Mouse (Mus musculus) urinary bladder, postnatal 10 days (tissue): Measurements from ENCODE around the gene Stpg2.
A peak's percentile ranks its signal among the peaks of the same experiment; 100 is the strongest.
"Not testable (repeated sequence)": the region's sequence is repeated elsewhere in the genome, so short reads cannot be mapped to it uniquely, and the experiment has no call there.

Experiments
- DNase-seq: peaks from one replicate; pipeline ENCODE4 v3.0.0; 2022; ENCODE audit warnings: low spot score

The Stpg2 gene

DNA sequence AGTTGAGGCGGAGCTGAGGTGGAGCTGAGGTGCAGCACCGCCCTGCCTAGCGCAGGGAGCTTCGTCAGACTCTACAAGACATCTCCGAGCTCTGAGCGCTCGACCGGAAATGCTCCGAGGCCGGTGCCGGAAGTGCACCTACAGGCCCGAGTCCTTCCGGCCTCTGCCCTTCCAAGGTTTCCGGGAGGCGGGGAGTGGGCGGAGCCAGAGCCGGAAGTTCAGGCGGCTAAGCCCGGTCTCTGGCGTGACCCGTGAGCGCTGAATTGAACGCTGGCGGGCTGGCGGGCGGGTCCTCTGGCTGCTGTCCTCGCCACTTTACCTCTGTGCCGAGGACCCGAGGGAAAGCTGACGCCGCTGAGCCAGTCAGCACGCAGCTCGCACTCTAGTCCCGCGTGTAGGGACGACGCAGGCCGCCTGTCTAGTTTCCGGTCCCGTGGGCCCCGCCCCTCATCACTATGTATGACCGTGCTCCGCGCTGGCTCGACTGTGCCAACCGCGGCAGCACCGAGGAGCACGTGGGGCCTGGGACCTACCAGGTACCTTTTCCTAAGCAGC, at the start of gene Stpg2:
Gene Stpg2, plus strand, starts transcription at position 251 of the 555 bp plus-strand sequence.
- peak; percentile 67 for DNase-seq

DNA sequence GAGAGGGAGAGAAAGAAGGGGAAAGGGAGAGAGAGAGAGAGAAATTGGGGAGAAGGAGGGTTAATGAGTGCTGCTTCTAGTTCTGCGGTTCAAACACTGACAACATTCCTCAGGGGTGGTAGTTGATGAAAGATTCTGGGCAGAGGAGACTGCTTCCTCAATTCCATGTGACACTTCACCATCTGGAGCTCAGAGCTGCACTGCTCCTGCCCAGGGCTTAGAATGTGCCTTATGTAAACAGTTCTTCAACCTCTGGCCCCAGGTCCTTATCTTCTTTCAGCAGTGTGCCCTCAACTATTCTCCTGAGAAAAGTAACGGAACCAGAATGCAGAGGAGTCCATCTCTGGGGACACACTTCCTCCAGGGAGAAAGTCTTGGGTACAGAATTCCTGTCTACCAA, 43.3 kb upstream of the Stpg2 start:
- DNase-seq, result no peak

DNA sequence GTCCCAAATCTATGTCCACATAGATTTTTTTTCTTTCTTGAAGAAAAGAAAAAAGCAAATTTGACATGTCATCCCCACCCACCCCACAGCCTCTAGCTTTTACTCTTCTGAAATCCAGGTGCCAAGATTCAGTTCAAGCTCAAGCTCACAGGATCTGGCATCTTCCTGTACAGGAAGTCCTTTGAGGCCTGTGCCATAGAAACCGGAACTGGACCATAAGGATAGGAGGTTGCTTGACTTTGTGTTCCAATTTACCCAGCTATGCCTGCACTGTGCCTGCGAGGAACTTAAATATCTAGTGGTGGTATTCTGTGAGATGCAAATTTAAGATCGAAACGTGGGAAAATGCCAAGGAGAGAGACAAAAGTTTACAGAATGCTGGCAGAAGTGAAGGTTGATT, 42.8 kb upstream of the Stpg2 start:
- no peak for DNase-seq

GRCm38 (mm10) chr3:139168510-139169269, 36.8 kb upstream of the Stpg2 start:
- DNase-seq, result no peak

DNA sequence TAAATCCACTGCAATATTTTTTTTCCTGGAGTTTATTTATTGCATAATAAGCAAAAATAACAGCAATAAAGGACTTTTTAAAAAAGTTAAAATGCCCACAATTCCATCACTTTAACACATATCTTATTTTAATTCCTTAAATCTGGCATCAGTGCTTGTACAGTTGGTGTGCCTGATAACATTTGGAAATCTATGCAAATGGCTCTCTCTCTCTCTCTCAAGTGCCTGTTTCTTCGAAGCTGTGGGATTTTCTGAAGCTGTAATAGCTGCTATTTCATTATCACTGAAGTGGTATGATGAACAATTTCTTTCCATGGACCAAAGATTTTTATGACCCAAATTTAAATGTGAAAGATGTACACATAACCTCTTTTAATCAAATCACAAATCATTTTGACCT, 35.8 kb upstream of the Stpg2 start:
- DNase-seq, result no peak

DNA sequence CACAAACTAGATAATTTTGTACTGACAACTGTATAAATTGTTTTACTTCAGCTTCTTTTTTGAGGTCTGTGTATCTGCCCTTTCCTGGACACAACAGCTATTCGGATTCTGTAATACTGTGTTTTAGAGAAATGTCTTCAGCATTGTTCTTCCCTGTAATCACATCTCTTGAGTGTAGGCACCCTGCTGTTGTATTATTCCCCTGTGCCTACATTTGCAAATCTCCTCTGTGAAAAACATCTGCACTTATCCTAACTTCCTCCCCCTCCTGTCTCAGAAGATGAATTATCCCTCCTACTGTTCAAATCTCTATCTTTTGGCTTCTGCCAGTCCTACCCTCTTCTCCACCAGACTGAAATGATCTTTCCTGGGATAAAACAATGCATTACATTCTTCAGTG, 28.6 kb upstream of the Stpg2 start:
- no peak for DNase-seq

DNA sequence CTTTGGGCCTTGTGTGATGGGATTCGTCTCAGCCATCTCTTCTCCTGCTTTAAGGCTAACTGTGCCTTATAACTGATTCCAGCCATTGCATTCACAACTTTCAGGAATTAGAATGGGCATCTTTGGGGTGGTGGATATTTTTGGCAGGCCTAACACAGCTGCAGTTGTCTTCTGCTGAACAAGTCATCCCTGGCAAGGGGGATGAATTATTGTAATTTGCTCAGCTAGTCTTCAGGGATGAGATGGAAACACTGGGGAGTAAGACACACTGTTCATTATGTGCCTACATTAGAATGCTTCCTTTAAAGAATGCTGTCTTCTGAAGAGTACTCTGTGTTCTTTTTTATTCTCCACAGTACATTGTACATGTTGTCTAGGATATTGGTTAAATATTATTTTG, 14.0 kb upstream of the Stpg2 start:
- DNase-seq, result no peak

DNA sequence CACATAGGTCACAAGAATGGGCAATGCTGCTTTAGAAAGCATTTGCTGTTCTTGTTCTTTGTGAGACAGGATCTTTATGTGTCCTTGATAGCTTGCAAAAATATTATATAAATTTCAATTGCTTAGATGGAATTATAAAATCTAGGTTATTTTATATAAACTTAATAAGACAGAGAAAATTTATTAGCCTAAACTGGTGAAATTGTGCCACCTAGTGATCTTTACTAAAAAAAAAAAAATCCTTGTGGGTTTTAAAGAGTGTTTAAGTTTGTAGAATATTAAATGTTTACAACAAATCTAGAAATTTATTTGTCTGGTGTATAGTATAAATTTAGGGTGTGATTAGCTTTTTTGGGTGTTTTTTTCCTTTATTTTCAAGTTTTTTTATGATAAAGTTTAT, 11.6 kb upstream of the Stpg2 start:
- DNase-seq, result no peak

GRCm38 (mm10) chr3:139198412-139198811, 7.1 kb upstream of the Stpg2 start:
- DNase-seq, result no peak

DNA sequence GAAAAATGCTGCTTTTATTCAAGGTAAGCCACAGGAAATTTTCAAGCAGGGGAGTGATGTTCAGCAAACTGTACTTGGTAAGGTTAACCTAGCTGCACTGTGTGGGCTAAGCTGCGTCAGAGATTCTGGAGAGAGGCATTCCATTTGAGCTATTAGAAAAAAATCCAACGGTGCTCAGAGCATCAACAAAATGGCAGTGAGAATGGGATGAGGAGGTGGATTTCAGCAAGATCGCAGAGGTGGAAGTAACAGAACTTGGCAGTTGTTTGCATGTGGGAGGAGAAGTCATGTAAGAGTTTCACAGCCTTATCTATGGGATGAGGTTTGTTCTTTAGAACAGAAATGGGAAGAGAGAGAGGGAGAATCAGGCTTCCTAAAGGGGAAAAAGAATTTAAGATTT, 5.2 kb upstream of the Stpg2 start:
- DNase-seq, result no peak

DNA sequence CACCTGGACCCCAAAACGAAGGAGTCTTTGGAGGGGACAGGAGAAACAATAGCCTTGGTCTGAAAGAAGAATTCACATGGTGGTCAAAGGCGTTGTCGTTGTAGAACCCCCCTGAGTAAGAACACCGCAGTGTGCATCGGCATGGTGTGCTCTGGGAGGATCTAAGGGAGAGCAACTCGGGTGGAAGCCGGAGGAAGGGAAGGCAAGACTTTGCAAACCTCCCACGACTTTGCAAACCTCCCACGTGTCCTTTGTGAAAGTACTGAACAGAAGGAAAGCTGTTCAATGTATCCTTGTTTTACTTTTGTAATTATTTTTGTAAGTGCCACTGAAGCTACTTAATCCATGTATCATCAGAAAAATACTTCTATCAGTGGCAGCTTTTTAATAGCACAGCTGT, 11.5 kb downstream of the Stpg2 start:
- no peak for DNase-seq

DNA sequence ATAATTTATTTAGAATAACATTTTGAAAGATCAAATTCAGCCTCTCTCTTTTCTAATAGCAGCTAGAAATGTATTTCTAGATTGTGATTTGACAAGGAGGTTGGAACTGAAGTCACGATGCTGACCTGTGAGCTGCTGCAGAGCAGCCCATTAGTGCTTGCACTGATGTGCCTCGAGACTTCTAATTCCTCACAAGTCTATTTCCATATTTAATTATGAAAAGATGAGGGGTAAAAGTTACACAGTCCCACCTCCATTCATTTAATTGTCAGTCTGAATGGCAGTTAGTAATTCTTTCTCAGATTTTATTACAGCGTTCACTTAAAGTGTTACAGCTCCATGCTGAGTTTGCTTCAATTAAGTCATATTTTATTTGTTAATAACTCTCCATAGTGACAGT, 19.6 kb downstream of the Stpg2 start:
- no peak for DNase-seq

- DNase-seq, result no peak
These were observed 21.3 kb downstream of the Stpg2 start for GRCm38 (mm10) chr3:139226811-139227210.

DNA sequence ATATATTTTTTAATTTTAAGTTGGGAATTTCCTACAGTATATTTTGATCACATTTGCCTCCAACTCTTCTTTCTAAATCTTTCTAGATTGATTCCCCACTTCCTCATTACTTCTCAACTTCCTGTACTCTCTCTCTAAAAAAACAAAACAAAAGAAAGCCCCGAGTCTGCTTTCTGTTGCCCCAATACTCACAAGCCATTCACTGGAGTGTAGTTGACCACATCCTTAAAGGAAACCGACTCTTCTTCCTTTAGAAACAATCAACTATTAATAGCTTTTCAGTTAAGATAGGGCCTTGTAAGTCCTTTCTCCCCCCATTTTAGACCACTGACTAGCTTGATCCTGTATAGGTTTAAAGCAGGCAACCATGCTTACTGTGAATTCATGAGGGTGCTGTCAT, 39.7 kb downstream of the Stpg2 start:
- DNase-seq, result no peak

- no peak for DNase-seq
These were observed 41.0 kb downstream of the Stpg2 start for GRCm38 (mm10) chr3:139246508-139246907.

GRCm38 (mm10) chr3:139262359-139262758, 56.9 kb downstream of the Stpg2 start:
- not testable (repeated sequence) for DNase-seq

- no peak for DNase-seq
These were observed 92.4 kb downstream of the Stpg2 start for GRCm38 (mm10) chr3:139297909-139298308.

GRCm38 (mm10) chr3:139308078-139308809, 102.8 kb downstream of the Stpg2 start:
- DNase-seq, result no peak

DNA sequence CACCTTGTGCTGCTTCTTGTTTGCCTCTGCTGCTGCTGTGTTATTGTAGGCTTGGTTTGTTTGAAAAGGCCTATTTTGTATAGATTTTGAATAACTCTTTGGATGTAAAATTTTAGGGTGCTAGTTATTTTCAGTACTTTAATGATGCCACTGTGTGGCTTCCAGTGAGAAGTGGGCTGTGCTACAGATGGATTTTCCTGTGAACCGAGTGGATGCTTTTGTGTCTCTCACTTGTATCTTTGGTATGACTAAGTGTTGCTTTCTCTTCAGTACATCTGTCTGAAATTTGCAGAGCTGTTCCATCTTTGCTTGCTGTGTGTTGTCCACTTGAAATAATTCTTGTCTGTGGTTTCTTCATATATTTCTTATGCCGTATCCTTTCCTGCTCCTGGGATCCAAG, 106.2 kb downstream of the Stpg2 start:
- DNase-seq, result no peak

GRCm38 (mm10) chr3:139380494-139380893, 175.0 kb downstream of the Stpg2 start:
- DNase-seq, result no peak

GRCm38 (mm10) chr3:139397077-139397865, 191.8 kb downstream of the Stpg2 start:
- DNase-seq, result no peak

DNA sequence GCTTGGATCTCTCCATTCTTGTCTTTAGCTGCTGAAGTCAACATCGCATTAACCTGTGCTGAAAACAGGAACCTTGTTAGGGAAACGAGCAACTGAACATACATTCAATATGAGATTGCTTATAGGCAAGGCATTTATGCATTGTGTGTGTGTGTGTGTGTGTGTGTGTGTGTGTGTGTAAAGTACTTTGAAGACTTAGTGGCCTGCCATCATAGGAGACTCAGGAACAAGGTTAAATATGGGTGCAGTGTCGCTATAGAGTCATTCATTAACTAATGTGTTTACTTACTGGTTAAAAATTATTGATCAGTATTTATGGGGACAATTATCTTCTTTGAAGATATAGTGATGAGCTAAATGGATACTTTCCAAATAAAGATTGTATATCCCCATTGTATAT, 199.2 kb downstream of the Stpg2 start:
- no peak for DNase-seq

- DNase-seq, result no peak
These were observed 213.6 kb downstream of the Stpg2 start for GRCm38 (mm10) chr3:139419142-139419541.
